Mouse (Mus musculus) thymus, postnatal 25 days (tissue): Measurements from ENCODE around the gene Pxylp1.

ENCODE experiments used
- DNase-seq: peaks from one replicate; pipeline ENCODE4 v3.0.0; 2022

Gene Pxylp1

DNA sequence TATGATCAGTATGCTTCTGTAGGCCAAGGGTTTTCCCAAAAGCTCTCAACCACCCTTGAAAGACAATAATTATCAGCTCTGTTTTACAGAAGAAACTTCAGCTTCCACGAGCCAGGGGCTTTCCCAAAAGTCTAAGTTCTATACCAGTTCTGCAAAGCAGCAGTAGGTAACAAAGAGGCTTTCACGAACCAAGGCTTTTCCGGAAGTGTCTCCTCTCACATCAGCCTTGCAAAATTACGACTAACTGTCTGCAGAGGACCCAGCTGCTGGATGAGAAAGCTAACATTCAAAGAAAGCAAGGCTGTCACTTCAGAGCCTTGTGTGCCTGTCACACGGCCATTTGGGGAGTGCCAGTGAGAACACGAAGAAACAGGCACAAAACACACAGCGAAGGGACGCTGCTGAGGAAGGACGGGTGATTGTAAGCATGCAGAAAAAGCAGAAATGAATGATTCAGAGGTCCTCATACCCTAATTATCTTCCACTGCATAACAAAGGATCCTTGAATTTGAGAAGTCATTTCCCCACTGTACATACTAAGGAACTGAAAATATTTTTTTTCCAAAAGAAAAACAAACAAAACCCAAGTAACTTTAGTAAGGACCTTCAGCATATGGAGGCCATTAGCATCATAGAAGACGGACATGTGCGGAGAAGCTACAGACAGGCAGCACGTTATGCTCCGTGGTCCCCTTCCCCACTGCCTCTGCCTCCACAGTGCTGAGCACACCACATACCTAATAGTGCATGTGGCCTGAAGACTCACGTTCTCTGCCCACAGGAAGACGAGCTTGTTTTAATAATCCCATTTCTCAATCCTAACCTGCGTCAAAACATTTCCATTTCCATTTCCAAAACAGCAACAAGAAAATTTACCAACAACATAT, 38.9 kb downstream of the Pxylp1 start:
- DNase-seq, result no peak

DNA sequence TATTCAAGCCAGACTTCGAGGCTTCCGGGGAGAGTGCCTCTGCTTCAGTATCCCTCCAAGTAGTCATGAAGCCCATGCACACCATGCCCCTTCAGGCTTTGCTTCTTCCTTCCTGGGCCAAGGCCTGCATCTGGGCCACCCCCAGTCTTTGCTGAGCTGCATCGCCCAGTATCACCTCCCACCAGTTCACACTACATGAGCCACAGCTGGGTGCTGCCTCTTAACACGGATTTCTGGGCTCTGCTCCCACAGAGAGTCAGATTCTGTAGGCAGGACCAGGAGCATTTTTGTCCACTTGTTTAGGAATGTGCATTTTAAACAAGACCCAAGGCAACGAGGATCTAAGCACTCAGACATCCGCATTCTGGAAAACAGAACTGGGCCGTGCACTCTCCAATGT, 40.8 kb downstream of the Pxylp1 start:
- no peak for DNase-seq

DNA sequence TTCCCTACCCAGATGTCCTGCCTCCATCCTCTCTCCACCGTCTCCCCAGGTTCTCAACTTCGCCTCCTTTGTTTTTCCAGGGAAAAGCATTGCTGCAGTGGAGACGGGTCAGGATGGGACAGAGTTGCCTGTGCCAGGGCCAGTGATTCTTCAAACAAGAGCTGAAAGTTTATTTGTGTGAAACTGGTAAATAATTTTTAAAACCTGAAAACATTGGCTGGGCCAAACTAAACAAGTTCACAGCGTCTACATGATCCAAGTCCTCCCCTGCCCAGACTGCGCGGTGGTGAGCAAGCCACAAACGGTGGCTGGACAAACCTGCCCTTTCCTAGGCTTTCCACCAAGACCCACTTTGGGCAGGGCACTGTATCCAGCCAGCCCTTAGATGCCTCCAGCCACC, 41.4 kb downstream of the Pxylp1 start:
- no peak for DNase-seq

DNA sequence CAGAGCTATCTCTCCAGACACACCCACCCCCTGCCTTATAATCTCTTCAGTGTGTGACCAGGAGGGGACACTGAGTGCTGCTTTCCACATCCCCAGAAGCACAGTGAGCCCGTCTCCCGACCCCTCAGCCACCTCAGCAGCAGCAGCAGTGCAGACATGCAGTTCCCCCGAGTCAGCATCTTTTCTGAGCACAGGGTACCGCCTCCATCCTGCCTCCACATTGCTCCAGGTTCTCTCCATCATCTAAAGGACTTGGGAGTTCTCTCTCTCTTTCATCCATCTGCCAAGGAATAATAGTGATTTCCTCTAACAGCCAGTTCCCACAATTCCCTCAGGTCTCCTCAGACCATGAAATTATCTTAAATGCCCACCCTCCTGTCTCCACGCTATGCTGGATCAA, 43.5 kb downstream of the Pxylp1 start:
- DNase-seq, result no peak

DNA sequence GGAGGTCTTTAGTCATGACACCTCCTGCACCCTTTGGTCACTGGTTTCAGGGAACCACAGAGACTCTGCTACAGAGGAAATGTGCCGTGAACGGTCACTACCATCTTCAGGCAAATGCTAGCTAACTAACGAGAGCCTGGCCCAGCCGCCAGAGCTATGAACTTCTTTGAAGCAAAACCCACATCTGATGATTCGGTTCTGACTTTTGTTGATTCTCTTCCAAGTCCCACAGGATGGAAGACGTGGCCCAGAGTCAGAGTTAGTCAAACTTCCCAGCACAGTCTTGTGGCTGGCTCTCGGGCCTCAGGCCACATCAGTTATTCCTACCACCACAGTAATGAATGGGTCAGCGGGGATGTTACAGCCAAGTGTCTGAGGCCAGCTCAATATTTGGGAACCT, 46.1 kb downstream of the Pxylp1 start:
- no peak for DNase-seq

DNA sequence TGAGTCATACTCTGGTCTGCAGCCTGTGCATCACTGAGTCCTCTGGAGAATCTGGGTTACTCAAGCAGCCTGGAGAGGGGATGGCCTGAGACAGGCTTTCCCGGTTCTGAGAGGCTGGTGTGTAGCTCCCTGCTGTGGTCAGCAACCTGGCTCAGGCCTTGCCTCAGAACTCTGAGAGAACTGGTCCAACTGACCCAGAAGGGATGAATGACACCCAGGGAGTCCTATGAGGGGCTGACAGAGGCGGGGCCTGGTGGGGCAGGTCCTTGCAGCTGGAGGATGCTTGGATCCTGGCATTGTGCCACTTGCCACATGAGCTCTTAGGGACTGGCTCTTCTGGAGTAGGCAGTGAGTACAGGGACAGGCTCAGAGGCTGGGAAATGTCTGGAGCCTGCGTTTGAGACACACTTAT, 47.7 kb downstream of the Pxylp1 start:
- no peak for DNase-seq

DNA sequence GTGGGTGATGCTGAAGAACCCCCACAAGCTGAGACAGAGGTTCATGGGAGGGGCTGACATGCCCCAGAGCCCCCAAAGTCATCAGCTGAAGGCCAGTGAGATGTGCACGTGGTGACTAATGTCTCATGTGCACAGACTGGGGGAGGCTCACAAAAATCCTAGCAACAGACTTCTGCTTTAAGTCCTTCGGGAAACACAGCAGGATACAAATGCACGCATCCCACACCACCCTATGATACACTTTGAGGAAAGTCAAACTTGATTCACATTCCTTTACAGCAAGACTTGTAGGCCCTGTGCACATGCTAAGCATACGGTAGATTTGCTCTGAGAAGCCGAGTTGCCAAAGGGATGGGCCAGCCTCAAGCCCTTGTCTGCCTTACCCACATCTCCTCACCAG, 53.1 kb downstream of the Pxylp1 start:
- DNase-seq, result no peak

DNA sequence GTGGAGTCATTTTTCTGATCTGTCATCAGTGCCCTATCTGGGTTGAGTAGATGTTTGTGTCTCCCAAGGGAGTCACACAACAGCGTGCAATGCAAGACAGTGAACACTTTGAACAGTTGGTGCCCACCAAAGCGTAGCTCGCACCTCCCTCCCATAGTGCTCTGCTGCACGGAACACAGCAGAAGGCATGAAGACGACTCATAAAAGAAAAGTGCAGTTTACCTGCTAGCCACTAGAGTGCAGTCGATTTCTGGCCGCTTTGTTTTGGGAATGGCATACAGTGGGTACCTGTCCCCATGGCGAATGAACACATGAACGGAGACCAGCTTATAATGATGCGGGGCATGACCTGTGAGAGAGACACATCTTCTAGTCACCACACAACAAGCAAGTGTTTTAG, 53.6 kb downstream of the Pxylp1 start:
- peak; percentile 13 for DNase-seq

DNA sequence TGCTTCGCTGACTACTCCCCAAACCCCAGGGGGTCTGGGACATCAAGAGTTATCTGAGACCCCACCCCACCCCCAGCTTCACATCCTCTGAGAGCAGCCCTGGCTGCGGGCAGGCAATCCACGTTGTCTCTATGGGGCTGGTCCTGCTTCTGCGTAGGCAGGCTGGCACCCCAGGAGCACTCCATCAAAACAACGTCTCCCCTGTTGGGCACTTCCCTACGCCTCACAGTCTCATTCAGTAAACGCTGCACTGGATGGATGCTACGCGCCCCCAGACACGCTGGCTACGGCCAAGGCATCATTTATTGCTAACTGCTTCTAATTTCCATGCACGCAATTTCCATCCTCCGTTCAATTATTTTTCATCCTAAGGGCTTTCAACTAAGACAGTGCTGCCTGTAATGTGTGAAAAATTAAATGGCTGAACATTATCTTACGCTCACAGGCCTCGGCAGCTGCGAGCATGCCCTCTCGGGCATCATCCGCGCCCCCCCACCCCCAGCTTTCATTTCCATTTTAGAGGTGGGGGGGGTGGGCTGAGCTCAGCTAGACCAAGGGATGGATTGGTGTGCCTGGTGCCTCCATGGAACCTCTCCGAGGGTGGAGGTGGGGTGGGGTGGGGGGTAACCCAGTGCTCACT, 54.6 kb downstream of the Pxylp1 start:
- no peak for DNase-seq

DNA sequence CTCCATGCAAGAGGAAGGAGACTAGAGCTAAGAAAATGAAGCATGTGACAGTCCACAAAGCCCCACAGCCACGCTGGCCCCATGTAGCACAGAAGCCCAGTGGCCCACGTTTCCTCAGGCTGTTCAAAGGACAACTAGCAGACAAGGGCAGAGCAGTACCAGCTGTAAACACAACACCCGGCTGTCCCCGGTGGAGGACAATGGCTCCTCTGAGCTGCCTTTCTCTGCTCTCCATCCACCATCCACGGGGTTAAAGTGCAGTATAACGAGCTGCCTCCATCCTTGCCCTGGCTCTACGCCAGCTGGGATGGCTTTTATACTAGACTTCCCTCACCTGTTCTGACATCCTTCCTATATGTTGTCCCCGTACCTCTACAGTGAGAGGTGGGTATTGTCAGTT, 55.5 kb downstream of the Pxylp1 start:
- no peak for DNase-seq

DNA sequence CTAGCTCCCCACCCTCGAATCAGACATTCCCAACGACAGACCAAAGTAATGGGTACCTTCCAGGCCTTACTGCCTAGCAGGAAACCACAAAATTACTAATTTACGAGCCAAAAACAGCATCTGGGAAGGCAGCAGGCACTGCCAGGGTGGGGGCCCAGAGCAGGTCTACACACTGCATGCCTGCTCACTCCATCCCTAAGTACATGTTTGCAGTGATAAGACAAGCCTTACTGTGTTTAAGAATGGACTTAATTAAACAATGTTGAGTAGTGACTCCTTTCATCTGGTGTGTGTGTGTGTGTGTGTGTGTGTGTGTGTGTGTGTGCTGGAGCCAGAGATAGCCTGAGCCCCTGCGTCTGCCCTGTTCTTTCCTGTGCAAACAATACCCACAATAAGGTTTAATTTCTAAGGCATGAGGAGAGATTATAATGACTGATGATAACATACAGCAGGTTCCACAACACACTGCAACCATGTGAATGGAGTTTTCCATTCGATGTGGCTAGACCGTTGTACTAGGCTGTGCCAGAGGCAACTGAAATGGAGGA, 57.0 kb downstream of the Pxylp1 start:
- DNase-seq, result no peak

DNA sequence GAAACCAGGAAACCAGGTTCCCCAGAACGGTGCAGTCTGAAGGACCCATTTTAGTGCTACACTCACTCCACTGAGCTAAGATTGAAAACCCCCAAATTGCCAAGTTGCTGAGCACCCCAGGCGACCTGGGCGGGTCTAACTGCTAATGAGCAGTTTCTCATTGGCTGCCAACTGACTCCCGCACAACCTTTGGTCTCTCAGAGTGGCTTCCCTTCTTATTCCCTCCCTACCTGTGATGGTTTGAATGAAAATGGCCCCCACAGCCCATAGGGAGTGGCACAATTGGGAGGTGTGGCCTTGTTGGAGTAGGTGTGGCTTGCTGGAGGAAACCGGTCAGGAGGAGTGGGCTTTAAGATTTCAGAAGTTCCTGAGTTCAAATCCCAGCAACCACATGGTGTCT, 58.9 kb downstream of the Pxylp1 start:
- DNase-seq, result no peak

DNA sequence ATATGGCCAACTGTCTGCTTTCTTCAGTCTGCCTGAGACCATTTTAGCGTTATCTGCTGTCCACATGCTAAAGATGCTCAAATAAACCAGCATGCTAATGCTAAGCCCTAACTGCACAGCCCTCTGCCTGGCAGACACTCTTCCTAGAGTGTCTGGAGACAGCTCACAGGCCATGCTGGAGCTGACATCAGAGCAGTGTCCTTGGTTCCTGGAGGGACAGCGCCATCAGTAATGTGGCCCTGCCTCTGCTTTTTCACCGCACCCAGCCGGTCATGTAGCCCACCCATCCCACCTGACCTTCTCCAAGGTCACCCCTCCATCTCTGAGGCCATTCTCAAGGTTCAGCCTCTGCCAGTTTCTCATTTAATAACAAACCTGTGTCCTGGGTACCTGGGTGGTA, 60.0 kb downstream of the Pxylp1 start:
- no peak for DNase-seq

DNA sequence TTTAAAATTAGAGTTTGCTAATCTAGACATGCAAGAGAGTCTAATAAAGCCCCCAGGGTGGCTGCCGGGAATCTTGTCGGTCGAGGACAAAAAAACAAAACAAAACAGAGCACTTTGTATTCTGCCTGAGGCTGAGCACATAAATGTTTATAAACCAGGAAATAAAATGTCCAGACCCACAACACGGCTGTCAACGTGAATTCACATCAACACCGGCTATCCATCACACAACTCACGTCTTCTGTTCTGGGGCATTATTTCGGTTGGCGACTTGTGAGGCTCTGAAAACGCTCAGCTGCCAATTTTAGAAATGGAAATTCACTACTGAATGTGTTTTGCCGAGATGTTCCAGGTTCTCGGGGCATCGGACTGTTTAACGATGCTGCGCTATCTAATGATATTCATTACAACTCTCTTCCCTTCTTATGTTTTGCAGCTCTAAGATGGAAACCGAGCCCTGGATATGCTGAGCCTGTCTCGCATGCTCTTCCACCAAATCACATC, 61.6 kb downstream of the Pxylp1 start:
- DNase-seq, result no peak

DNA sequence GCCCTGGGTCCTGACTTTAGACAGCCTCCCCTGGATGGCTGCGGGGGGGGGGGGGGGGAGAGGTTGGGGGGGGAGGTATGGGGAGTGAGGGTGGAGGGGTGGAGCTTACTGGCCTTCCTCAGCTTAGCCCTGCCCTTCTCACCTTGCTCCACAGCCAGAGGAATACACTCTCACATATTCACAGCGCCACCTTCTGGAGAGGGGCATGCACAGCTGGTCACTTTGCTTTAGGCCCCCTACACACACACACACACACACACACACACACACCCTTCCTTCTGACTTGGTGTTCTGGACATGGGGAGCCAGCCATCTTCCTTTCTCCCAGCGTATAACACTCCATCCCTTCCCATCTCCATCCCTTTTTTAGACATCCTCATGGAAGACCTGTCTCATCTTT, 62.8 kb downstream of the Pxylp1 start:
- DNase-seq, result no peak

DNA sequence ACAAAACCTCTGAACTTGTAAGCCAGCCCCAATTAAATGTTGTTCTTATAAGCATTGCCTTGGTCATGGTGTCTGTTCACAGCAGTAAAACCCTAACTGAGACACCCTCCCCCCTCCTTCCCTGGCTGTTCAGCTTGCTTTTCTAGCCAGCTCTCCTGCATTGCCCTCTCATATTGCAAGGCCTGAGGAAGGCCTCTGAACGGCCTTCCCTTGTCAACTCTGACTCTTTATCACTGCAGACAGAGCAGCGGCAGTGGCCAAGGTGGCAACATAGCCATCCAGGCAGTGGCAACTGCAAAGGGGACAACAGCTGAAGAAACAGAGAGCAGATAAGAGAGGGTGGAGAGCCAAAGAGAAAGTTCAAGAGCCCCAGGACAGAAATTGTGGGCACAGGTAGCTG, 64.4 kb downstream of the Pxylp1 start:
- DNase-seq, result no peak

DNA sequence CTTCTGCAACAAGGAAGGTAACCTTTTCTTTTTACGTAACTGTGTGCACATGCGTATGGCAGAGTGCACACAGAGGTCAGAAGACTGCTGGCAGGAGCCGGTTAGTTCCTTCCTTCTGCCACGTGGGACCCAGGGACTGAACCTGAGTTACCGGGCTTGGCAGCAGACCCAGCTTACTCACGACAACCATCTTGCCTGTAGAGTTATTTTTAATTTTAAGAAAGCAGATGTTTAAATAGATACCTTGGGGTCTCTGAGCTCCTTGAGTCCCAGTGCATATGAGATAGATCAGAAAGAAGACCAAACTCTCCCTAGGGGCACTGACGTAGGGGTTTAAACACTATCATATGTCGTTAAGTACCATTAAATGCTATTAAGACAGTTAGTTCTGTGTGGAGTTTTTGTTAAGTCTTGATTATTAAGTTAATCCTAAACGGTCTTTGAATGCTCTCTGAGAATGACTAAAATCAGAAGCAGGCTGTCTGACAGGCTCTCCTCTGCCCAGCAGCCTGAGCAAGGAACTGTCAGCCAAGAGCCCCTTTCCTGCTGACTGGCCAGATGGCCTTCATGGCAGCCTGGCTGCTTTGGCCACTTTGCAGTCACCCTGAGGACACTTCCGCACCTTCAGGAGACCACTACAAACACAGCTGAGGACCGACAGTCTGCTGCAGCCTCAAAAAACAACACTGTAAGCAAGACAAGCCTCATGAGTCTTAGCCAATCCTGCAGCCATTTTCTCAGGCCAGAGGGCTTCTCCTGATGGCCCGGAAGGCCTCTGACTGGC, 65.3 kb downstream of the Pxylp1 start:
- no peak for DNase-seq

DNA sequence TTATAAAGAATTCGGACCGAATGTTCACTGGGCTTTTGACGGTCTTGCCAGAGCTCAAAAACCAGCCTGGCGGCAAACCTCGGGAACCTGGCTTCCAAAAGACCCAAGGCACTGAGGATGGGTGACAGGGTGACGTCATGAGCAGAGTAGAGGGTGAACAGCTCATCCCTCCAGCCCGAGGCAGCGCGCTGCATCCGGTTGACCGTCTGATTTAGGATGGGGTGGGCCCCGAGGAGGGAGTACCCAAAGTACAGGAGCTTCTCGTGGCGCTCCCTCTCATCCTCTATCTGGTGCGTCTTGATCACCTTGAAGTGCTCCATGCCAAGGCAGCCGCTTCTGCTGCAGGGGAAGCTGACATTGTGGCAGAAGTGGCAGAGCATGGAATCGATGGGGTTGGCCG, 67.6 kb downstream of the Pxylp1 start:
- DNase-seq, result no peak

DNA sequence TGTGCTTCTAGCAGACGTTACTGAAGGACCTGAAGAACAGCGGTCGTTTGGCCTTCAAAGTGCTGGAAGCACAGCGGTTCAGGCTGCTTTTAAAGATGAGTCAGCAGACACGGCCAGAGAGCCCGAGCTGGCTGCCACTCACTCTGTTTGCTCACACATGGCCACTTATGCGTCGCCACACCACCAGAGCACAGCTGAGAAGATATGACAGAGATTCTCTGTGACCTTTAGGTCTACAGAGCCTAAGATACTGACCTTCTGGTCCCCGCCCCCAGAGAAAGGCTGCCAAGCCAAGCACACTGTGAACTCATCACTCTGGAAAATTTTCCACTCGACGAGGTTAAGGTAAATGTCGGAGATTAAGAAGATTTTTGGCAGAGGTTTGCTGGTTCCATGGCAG, 68.4 kb downstream of the Pxylp1 start:
- DNase-seq, result no peak

DNA sequence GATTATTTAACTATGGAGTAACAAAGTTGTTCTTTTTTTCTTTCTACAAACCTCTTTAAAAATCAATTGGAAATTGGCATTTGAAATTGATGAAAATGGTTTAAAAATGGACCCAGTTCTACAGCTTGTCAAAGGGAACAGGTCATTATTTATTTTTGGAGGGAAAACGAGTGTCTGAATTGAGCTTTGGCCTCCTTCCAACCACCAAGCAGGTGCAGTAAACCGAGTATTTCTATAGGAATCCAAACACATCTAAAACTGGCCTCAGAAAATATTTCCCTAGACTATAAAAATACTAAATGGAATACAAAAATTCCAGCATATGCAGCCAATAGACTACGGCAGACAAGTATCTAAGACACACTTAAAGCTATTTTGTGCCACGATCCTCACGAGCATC, 68.9 kb downstream of the Pxylp1 start:
- DNase-seq, result no peak

DNA sequence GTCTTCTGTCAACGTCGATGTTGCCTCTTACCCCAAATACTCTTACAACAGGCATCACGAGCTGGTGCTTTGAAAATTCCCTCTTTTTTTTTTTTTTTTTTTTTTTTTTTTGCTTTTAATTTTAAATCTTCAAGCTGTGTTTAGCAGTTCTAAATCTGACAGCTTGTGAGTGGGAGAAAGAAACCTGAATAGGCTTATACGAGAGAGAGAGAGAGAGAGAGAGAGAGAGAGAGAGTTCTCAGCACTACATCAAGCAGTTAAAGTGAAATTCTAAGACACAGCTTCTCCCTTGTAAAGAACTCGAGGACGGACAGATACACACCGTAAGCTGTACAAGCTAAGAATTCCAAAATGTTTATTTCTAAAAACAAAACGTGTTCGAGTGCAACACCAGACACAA, 69.5 kb downstream of the Pxylp1 start:
- no peak for DNase-seq

DNA sequence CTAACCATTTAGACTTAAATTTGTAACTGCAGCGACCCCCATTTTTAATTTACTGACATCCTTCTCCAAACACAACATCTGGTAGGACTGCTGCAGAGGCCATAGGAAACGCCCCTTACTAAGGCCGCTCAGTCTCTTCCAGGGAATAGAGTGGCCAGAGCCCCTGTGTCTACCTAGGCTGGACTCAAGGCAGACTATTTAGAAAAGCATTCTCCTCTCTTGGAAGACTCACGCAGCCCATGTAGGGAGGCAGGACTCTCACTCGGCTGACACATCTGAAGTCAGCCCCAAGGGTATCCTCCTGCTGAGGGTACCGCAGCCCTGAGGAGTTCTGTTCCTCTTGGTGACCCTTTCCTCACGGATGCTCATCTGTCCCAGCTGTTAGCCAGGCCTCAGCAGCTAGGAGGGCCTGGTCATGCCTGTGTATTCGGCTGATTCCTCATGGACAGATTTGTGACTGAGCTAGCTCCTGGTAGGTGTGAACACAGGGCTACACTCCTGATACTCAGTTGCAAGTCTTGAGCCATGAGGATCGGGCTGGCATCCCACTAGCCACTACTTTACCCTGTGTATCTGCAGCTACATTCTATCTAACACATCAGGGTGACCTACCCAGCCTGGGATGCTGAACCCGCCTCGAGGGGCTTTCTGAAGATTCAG, 73.5 kb downstream of the Pxylp1 start:
- no peak for DNase-seq
